Mouse (Mus musculus) liver, adult 2 months (tissue): ENCODE measurements around the gene Hspa1l.

ENCODE experiments used
- CTCF ChIP-seq: fragments of 200-500 bp; IDR thresholded peaks from 2 replicates; pipeline ENCODE4 v1.5.1; 2011; ENCODE audit warnings: low read depth, low read length, control low read depth
- POLR2A ChIP-seq: fragments of 200-500 bp; IDR thresholded peaks from 2 replicates; pipeline ENCODE4 v1.6.1; 2011; ENCODE audit warnings: low read length, control low read depth; ENCODE audit not compliant: insufficient read depth; ENCODE audit errors: extremely low read depth

- TF ChIP-seq POLR2A = no peak
- TF ChIP-seq CTCF = no peak
These were observed 37.1 kb downstream of the Hspa1l start for GRCm38 (mm10) chr17:35009586-35009985.
